In genomic region chr17:66123066-66123815, GRCm38 (mm10) we compare ENCODE assay signal across 8 mouse cellular contexts. TPM values are rescaled to one million over a fixed set of nuclear protein-coding genes. Genes with fewer than 3 reads are reported as not detected.
A peak's percentile ranks its signal among the peaks of the same experiment; 100 is the strongest.
DNase-seq lines count a peak whose midpoint lies in the region; ATAC-seq lines count a peak whose summit lies in the region.

Ddx11 (plus strand) TSS chr17:66123520.

- DNase-seq in adrenal gland, adult 18-20 months (ENCODE audit: low spot score in 2 of 2): peak; percentile 98
- peak; percentile 93 for DNase-seq in embryo, embryonic 10.5 days (ENCODE audit: low spot score)
- peak; percentile 93 for DNase-seq in gastrocnemius, postnatal 14 days
- DNase-seq in left cerebral cortex, postnatal 10 days (ENCODE audit: extremely low spot score in 1 of 2, low spot score in 2 of 2): peak; percentile 89 to 95
- peak; percentile 93 to 96 for DNase-seq in right cerebral cortex, postnatal 10 days (ENCODE audit: low spot score in 2 of 2)
- DNase-seq in urinary bladder, postnatal 14 days (ENCODE audit: low spot score): peak; percentile 95

- intact Hi-C loops in gastrocnemius, postnatal 14 days (cut with DNase I; ENCODE audit: low total_unique reads): no loop called here
- intact Hi-C loops in left cerebral cortex, postnatal 10 days (cut with DNase I): no loop called here

- peak; percentile 97 for ATAC-seq in inflammation-experienced regulatory T-cells, adult 6 months
- ATAC-seq in megakaryocyte progenitor cell, adult 5-6 weeks (replicated peaks; ENCODE audit: poor library complexity): peak; percentile 84

RNA-seq across cellular contexts. Expression of gene Ddx11, which starts in this region (rescaled TPM):
- total RNA-seq in adrenal gland, adult 18-20 months (2021): 1 to 10 TPM; 3.7 to 4.2 TPM
- 1 to 10 TPM in 1 of 2 experiments, under 1 TPM in 1; 0.80 to 1.3 TPM for total RNA-seq in gastrocnemius, postnatal 14 days (2021)
- polyA plus RNA-seq in inflammation-experienced regulatory T-cells, adult 6 months (2017; shearing (Covaris generic)): 10 to 100 TPM; 13.0 to 16.8 (median 14.9) TPM
- total RNA-seq in left cerebral cortex, postnatal 10 days (2021): 1 to 10 TPM; 3.6 to 3.9 TPM
- 13.4 and 17.3 TPM in 2 replicates for total RNA-seq in megakaryocyte progenitor cell, adult 5-6 weeks (2015)
- 18.4 and 23.3 TPM in 2 replicates for total RNA-seq in megakaryocyte progenitor cell, adult 5-6 weeks (2017)

Comparison
In these comparisons a context has a peak if more than half of its experiments do, and no peak if none do; other contexts are left out.
1. Peak in every context shown above with its lines: DNase-seq and ATAC-seq.